Mouse (Mus musculus) erythroblast, embryonic 14.5 days (primary cell): ENCODE data around the gene Epyc. TPM values are rescaled to one million over a fixed set of nuclear protein-coding genes. Genes with fewer than 3 reads are reported as not detected.

Experiments
- H3K27me3 ChIP-seq: 2 replicates; pipeline ENCODE4 v1.6.1; 2012; ENCODE audit warnings: inconsistent platforms; ENCODE audit not compliant: control insufficient read depth
- H3K36me3 ChIP-seq: 2 replicates; pipeline ENCODE4 v1.6.1; 2012; ENCODE audit warnings: mild to moderate bottlenecking, inconsistent platforms; ENCODE audit not compliant: control insufficient read depth
- H3K4me1 ChIP-seq: 2 replicates; pipeline ENCODE4 v1.6.1; 2012; ENCODE audit warnings: inconsistent platforms; ENCODE audit not compliant: control insufficient read depth
- H3K4me3 ChIP-seq: replicated peaks from 2 replicates; pipeline ENCODE3; 2012; ENCODE audit warnings: moderate library complexity, mild to moderate bottlenecking, inconsistent platforms
- H3K9me3 ChIP-seq: 2 replicates; pipeline ENCODE4 v1.6.1; 2012; ENCODE audit warnings: low read length, inconsistent platforms, mixed read lengths; ENCODE audit not compliant: control insufficient read depth
- GATA1 ChIP-seq: IDR thresholded peaks from 2 replicates; pipeline ENCODE4 v1.6.1; 2012; ENCODE audit warnings: low read length, inconsistent platforms, mixed read lengths
- TAL1 ChIP-seq: IDR thresholded peaks from 3 replicates; pipeline ENCODE4 v1.6.1; 2012; ENCODE audit warnings: low read length, inconsistent platforms, mixed read lengths
- polyA plus RNA-seq: library from polyadenylated mRNA; stranded (reverse); fragments of >175 nt; gene quantifications from 2 replicates; pipeline ENCODE4 v1.2.3, GENCODE M21; 2012

The Epyc gene
- polyA plus RNA-seq, 1 experiment: not detected

DNA sequence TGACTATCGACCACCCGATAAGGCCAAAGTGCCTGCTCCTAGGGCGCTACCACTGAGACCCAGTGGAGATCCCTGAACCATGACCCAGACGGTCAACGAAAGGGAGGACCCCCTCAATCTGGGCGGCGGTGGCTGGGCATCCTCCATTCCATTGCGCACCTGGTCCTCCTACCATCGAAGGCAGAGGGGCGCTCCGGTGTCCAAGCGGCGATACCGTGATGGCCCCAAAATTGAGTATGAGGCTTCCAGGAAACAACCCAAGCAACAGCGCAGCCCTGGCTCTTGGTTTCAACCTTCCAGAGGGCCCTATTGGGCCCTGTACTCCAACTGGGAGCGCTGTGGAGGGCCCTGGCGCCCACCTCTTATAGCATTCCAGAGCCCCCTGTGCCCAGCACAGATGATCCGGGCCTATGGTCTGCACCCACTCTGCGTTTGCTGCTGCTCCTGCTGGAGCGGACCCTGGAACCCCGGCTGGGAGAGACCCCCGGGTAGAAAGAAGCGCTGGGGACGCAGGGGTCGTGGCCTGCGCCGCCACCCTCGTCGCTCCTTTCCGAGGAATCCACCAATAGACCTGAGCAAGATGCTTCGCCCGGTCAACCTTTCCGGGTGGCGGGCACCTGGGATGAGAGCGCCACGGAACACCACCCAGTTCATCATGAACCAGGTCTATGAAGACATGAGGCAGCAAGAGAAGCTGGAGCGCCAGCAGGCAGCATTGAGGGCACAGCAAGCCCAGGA lies 49.7 kb downstream of the Epyc start:
- Histone ChIP-seq H3K36me3 (no peaks in the 10 kb centered on the region), H3K9me3 (peaks cover 18% of the 10 kb centered on the region), H3K27me3 (no peaks in the 10 kb centered on the region), H3K4me1 (no peaks in the 10 kb centered on the region), H3K4me3 (no peak overlapping the region)
- TF ChIP-seq TAL1 (no peak), GATA1 (no peak)

DNA sequence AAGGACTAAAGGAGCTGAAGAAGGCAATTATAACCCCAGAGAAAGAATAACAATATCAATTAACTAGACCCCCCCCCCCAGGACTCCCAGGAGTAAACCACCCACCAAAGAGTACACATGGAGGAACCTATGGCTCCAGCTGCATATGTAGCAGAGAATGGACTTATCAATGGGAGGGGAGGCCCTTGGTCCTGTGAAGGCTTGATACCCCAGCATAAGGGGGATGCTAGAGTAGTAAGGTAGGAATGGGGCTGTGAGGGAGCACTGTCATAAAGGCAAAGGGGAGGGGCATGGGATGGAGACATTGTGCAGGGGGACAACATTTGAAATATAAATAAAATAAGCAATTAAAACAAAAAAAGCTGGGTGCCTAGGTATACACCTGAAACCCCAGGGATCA lies 58.5 kb downstream of the Epyc start:
- no peaks in the 10 kb centered on the region for H3K27me3 ChIP-seq
- TF ChIP-seq GATA1 (no peak), TAL1 (no peak)
- no peaks in the 10 kb centered on the region for H3K36me3 ChIP-seq
- H3K9me3 ChIP-seq: no peaks in the 10 kb centered on the region
- H3K4me3 ChIP-seq: no peak overlapping the region
- no peaks in the 10 kb centered on the region for H3K4me1 ChIP-seq

DNA sequence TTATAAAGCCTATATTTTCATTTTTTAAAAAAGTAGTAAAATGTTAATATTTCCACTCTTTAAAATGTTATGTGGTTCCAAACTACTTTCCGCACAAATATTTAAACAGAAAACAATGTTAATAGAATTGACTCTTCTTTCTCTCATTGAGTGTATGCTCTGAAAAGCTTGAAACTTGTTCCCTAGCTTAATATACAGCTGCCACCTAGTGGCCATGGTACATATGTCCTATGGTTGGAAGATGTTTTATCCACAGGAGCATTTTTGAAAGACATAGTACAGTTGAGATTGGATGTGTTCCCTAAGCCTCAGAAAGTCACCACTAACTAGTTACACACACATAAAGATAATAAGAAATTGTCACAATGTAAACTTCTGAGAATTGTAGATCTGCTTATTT lies 60.7 kb downstream of the Epyc start:
- TF ChIP-seq TAL1 (no peak), GATA1 (no peak)
- Histone ChIP-seq H3K4me1 (no peaks in the 10 kb centered on the region), H3K4me3 (no peak overlapping the region), H3K27me3 (no peaks in the 10 kb centered on the region), H3K9me3 (no peaks in the 10 kb centered on the region), H3K36me3 (no peaks in the 10 kb centered on the region)

DNA sequence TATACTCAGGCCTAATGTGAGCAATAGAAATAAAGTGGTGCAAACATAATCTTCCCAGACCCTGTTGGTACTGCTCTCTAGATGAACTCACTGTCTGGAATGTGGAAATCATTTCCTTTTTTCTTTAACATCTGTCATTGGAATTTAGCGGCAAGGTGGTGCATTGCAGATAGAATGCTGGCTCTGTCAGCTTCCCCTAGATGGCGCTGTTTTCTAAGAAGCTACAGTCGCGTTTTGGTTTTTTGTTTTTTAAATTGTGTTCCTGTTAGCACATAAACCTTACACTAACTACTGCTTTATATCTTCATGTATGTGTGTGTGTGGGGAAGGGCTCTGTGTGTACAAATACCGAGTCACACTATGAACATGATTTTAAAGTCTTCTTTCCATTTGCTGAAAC lies 68.8 kb downstream of the Epyc start:
- no peaks in the 10 kb centered on the region for H3K36me3 ChIP-seq
- no peaks in the 10 kb centered on the region for H3K27me3 ChIP-seq
- H3K9me3 ChIP-seq: no peaks in the 10 kb centered on the region
- no peaks in the 10 kb centered on the region for H3K4me1 ChIP-seq
- no peak for TF ChIP-seq GATA1
- no peak for TF ChIP-seq TAL1
- no peak overlapping the region for H3K4me3 ChIP-seq

DNA sequence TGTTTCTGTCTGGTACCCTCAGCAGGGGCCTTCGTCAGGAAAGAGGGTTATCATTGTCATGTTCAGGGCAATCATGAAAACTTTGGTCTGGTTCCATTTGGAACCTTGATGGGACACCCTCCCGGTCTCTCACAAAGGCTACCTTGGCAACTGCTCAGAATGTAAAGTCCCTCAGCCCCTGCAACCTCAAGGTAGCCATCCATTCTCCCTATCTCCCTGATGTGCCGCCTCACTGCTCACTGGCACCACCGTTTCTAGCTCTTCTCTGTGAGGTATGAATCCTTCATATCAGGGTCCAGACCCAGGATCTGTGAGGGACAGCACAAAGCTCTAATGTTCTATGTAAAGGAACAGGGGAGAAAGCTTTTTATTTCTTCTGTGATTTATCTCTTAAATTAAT lies 70.7 kb downstream of the Epyc start:
- Histone ChIP-seq H3K27me3 (no peaks in the 10 kb centered on the region), H3K9me3 (no peaks in the 10 kb centered on the region), H3K4me3 (no peak overlapping the region), H3K36me3 (no peaks in the 10 kb centered on the region), H3K4me1 (no peaks in the 10 kb centered on the region)
- TF ChIP-seq GATA1: no peak
- TF ChIP-seq TAL1: no peak

DNA sequence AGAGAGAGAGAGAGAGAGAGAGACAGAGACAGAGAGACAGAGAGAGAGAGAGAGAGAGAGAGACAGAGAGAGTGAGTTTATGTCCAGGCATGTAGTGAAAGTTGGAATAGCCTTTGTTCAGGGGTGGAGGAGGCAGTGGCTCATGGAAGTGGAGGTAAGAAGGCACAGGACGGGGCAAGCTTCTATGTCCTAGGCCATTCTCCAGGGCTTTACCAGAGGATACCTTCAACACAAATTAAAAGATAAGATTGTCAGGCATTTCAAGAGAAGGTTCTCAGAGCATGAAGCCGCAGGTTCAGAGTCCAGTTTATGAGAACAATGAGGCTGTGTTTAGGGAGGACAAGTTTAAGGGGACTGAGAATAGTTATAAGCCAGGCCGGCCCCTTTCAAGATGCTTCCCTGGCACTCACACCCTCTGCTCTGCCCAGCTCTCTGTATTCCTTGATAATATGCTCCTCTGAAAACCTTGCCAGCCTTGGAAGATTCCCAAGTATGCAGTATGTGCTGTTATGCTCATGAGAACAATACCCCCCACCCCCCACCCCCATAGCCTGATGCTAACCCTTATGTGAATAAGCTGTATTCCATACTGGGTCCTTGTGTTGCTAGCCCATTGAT lies 71.5 kb downstream of the Epyc start:
- H3K36me3 ChIP-seq: no peaks in the 10 kb centered on the region
- H3K4me3 ChIP-seq: no peak overlapping the region
- no peaks in the 10 kb centered on the region for H3K27me3 ChIP-seq
- TF ChIP-seq TAL1: no peak
- TF ChIP-seq GATA1: no peak
- H3K9me3 ChIP-seq: no peaks in the 10 kb centered on the region
- no peaks in the 10 kb centered on the region for H3K4me1 ChIP-seq

DNA sequence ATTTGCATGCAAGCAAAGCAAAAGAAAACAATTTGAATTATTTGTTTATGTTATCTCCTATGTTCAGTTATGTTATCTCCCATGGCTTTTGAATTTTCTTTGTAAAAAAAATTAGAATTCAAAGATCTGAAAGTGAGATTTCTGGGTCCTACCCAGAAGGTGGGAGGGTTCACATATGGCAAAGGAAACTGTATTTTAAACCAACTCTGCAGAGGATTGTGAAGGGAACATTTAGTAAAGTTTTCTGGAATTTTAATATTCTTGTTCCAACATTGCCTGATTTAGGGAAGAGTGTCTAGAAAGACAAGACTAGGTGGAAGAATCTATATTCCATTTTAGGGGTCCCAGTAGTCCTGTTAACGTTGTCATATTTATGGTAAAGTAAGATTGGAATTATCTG lies 73.4 kb downstream of the Epyc start:
- H3K36me3 ChIP-seq: no peaks in the 10 kb centered on the region
- H3K4me1 ChIP-seq: no peaks in the 10 kb centered on the region
- no peak overlapping the region for H3K4me3 ChIP-seq
- TF ChIP-seq TAL1 (no peak), GATA1 (no peak)
- no peaks in the 10 kb centered on the region for H3K9me3 ChIP-seq
- H3K27me3 ChIP-seq: no peaks in the 10 kb centered on the region

DNA sequence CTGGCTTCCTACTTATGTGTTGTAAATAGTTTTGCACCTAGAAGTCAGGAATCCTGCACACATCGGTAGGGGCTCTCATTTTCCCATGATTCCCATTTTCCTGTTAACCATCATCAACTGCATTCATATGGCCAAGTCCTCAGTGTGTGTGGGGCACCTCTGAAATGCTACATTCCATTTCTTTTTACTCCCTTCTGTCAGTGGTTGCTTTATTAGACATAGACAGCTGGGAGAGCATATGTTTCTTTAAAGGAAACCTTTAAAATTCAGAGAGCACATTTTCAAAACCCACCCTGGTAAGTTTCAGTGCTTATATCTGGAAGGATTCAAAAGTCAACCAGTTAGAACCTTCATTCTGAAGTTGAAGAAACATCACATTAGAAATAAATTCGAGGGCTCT lies 74.2 kb downstream of the Epyc start:
- H3K27me3 ChIP-seq: no peaks in the 10 kb centered on the region
- TF ChIP-seq GATA1: no peak
- TF ChIP-seq TAL1: no peak
- H3K9me3 ChIP-seq: 0 out of 2 replicates have a peak, but pooled peaks cover 4% of the 10 kb centered on the region
- no peaks in the 10 kb centered on the region for H3K36me3 ChIP-seq
- H3K4me3 ChIP-seq: no peak overlapping the region
- H3K4me1 ChIP-seq: no peaks in the 10 kb centered on the region

DNA sequence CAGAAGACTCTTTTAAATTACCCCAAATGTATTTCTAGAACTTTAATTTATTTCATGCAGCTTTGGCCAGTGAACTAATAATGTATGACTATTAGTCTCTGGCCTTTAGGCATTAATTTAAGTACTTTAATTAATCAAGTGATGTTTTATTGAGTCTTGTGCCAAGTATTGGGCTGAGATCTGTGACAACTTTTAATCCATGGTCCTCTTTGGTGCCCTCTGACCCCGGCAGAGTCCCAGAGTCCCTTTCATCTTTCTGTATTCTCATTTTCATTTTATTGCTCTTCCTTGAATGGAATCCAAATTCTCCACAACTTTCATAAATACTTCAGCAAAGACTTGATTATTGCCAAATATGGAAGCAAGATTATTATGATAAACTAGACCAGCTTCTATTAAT lies 76.8 kb downstream of the Epyc start:
- TF ChIP-seq TAL1: no peak
- no peak for TF ChIP-seq GATA1
- no peaks in the 10 kb centered on the region for H3K36me3 ChIP-seq
- H3K4me3 ChIP-seq: no peak overlapping the region
- no peaks in the 10 kb centered on the region for H3K27me3 ChIP-seq
- no peaks in the 10 kb centered on the region for H3K4me1 ChIP-seq
- 0 out of 2 replicates have a peak, but pooled peaks cover 4% of the 10 kb centered on the region for H3K9me3 ChIP-seq
